Mouse (Mus musculus): Measurements from ENCODE around the gene Agap1.

GRCm38 (mm10) chr1:89728481-89728880, 273.9 kb downstream of the Agap1 start:
- TF ChIP-seq POLR2A (IDR thresholded peaks at IDR 0.05; ENCODE audit: extremely low read depth, insufficient read depth, low read length): no peak
- TF ChIP-seq CTCF (IDR thresholded peaks at IDR 0.05; ENCODE audit: extremely low read depth, insufficient read depth, low read length): no peak

Data from cortical plate, adult 2 months (tissue).